Mouse (Mus musculus) gastrocnemius, adult 18-20 months (tissue): ENCODE measurements around the gene Rars2. TPM values are rescaled to one million over a fixed set of nuclear protein-coding genes. Genes with fewer than 3 reads are reported as not detected.
A peak's percentile ranks its signal among the peaks of the same experiment; 100 is the strongest.
"Not testable (repeated sequence)": the region's sequence is repeated elsewhere in the genome, so short reads cannot be mapped to it uniquely, and the experiment has no call there.

Experiments
- DNase-seq: peaks from one replicate; pipeline ENCODE4 v3.0.0; 2021; ENCODE audit warnings: low spot score
- long read RNA-seq, 2 experiments: library from polyadenylated mRNA; stranded (forward); transcript quantifications; one replicate each; pipeline ENCODE4 v2.0.0; 2021
- total RNA-seq, 2 experiments: library from RNA; stranded (reverse); gene quantifications; 2 replicates each; pipeline ENCODE4 v1.2.3; 2021

The Rars2 gene
- 10 to 100 TPM; 18.2 to 19.1 TPM for total RNA-seq
- long read RNA-seq, experiment 1, transcript Rars2-201 (20 exons, 1,868 nt) = major isoform, 23 of 38 reads
- long read RNA-seq, experiment 1, partial matches to known transcripts = 0 of 38 reads
- long read RNA-seq, experiment 1, other reads (novel, unspliced or antisense) = 14 of 38 reads
- long read RNA-seq, experiment 2, transcript Rars2-201 (20 exons, 1,868 nt) = major isoform, 13 of 19 reads
- long read RNA-seq, experiment 2, partial matches to known transcripts = 0 of 19 reads
- long read RNA-seq, experiment 2, other reads (novel, unspliced or antisense) = 6 of 19 reads

DNA sequence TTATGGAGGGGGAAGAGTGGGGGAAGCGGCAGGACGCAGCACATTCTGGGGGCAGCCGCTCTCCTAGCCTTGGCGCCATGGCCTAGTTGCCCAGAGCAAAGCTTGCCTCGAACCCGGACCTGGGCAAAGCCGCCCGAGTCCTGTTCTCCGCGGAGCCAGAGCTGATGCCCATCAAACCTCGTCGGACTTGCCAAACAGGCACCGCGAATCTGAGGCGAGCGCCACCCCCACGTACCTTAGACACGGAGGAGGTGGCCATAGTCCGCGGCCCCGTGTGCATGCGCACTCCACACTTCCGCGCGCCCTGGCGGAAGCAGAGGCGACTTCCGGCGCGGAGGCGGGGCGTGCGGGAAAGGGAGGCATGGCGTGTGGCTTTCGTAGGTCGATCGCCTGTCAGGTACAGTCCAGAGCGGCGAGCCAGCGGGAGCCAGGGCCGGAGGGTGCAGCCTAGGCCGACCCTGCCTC lies at the start of gene Rars2, which contains the start of gene Orc3:
Rars2 (plus strand) TSS at position 328 of the 465 bp plus-strand sequence.
Orc3 (minus strand) TSS at position 315 of the 465 bp plus-strand sequence.
- DNase-seq = peak; percentile 90

DNA sequence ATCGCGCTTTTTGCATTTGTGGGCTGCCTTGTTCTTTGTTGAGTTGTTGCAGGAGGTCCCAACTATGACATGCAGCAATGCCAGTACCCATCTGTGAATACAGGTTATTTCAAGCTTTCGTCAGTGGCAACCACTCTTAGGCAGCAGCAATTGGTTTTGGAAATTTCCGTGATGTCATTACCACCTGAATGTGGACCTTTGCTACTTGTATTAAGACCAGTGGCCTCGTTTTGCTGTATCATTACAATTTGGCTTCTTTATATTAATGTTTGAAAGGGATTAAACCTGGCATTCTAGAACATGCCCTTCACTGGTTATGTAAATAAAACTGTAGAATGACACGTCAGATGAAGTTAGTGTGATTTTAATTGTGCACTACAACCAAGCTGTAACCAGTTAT lies 48.5 kb upstream of the Rars2 start:
- no peak for DNase-seq

DNA sequence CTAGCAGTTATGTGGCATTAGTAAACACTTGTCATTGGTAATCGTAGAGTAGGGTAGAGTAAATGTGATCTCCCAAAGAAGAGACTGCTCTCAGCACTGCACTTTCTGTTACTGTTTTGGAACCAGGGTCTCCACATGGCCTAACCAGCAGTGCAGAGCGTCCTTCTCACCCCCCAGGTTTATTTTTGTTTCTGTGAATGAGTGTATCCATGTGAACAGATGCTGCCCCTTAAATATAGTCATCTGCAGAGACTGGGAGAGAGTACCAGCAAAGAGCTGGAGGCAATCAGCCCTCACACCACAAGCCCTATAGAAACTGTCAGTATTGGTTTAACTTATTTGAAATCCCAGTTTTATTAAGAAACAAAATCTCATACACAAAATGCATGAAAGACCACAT lies 41.9 kb upstream of the Rars2 start:
- DNase-seq = no peak

DNA sequence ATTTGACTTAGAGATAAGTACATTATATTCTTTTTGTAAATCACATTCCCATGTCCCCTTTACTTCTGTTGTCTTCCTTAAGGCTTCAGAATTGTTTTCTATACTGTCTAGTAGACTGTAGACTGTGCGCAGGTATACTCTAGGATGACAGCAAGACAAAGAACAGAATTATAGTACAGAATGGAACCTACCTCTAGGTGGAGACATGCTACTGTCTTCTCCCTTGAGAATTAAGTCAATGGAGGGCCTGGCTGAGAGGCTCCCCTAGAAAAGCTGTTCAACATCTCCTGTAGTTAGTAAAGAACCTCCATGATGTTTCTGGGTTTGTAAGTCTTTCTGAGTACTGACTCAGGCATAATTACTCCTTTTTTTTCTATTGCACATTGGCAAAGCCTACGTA lies 37.7 kb upstream of the Rars2 start:
- DNase-seq = no peak

DNA sequence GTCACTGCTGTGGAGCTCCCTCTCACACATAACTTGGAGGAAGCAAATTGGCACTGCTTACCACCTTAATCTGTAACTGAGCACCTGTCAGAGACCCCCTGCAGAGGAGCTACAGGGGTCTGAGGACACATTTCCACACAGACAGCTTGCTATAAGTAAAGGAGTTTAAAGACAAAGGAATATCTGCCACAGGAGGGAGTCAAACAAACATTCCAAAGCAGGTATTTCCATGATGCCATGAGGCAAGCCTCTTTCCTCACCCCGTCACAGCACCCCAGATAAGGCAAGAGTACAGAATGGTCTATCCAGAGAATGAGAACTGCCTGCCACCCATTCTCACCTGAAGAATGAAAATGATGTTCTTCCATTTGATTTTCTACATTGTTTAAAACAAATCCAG lies 35.5 kb upstream of the Rars2 start:
- no peak for DNase-seq

DNA sequence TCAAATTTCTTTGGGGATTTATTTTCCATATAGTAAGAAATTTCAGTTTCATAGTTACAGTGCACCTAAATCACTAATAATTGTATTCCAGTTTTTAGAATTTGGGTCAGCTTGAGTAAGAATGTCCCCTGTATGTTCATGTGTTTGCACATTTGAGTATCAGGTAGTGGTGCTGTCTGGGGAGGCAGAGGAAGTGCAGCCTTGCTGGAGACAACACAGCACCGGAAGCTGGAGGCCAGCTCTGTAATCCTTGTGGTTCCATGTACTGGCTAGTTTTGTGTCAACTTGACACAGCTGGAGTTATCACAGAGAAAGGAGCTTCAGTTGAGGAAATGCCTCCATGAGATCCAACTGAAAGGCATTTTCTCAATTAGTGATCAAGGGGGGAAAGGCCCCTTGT lies 33.3 kb upstream of the Rars2 start:
- not testable (repeated sequence) for DNase-seq

DNA sequence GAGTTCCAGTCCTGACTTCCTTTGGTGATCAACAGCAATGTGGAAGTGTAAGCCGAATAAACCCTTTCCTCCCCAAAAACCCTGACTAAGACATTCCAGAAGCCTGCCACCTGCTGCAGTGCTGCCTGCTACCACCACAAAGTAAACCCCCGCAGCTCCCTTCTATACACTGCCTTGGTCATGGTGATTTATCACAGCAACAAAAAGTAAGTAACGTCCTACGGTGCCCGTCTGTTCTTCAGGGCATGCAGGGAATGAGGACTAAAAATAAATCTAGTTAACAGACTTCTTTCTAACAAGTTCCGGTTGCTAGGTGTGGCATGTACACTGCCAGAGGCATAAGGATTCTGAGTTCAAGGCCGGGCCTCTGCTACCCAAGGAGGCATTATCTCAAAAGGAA lies 32.8 kb upstream of the Rars2 start:
- no peak for DNase-seq

DNA sequence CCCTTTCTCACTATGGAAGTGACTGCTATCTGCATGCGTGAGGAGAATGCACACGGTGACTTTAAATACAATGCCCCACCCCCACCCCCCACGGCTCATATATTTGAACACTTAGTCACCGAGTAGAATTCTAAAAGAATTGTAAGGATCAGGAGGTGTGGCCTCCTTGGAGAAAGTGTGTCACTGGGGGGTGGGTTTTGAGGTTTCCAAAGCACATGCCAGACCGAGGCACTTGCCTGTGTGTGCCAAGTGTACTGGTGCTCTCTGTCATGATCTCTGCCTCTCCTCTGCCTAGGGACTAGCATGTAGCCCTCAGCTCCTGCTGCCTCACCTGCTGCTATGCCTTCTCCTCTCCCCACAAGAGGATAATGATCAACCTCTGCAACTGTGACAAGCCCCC lies 32.3 kb upstream of the Rars2 start:
- DNase-seq = no peak

DNA sequence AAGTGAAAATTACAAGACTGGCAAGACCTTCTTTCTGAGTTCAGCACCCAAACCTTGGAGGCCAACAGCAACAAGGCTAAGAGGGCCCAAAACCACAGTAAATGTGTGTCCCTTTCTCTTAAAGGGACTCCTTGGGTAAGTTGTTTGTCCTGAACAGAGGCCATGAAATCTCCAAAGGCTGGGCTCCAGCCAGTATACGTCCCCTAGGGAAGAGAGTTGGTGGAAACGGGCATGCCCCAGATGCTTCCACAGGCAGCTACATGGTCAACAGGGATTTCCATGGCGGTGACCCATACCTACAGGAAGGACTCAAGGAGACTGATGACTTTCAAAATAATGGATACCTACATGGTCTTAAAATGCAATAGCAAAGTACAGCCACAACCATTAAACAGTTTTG lies 31.3 kb upstream of the Rars2 start:
- DNase-seq = no peak

DNA sequence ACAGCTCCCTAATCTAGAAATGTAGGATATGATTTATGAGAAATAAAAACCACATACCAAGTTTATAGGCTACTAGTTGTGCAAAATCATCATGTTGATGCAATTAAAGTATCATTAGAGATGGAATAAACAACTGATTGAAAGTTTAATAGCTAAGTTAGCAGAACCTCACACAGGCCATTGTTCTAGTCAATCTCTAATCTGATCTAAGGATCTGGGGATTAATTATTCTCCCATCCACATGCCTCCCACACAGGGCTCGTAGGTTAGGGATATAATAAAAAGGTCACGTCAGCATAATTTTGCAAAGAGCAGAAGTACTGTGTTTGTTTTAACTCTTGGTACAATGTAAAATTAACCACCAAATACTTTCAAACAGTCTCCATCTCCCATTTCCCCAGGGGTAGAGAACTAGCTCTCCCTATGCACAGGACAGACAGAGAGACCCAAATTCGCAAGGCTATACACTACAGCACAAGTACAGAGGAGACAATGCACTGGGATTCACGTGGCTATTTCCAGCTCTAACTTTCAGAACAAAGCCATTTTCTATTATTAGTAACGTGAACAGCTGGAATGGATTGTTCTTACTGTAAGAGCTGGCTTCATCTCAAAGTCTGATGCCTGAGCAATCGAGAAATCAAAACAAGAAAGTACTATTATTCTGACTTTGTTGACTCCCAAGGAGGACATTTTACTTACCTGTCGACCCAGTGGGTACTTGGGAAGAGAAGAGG lies 29.7 kb upstream of the Rars2 start:
- DNase-seq = no peak

DNA sequence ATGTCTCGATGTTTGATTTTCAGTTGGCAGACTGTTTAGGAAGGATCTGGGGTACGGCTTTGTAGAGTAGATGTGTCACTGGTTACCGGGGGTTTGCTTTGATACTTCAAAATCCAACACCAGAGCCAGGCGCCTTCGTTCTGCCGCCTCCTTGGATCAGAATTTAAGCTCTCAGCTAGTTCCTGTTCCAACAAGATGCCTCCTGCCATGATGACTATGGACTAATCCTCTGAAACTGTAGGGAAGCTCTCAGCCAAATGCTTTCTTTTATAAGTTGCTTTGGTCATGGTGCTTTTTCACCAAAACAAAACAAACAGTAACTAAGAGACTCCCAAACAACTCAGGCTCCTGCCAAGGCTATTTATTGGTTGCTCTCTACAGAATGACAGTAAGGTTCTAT lies 11.6 kb upstream of the Rars2 start:
- no peak for DNase-seq

DNA sequence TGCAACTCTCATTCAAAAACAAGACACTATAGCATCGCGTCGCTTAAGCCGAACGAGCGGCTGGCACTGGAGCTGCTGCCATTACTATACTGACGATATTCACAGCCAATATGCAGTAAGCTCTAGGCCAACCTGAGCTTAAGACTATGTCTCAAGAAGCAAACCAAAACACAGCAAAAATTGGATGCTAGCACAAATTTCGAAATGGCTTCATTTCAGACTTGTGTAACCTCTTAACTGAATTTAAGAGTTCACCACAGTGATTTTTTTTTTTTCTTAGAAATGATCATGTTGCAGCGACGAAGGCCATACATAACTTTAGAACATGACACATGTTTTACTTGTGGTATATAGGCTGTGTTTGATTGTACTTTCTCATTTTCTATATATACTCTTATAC lies 8.1 kb upstream of the Rars2 start:
- no peak for DNase-seq

DNA sequence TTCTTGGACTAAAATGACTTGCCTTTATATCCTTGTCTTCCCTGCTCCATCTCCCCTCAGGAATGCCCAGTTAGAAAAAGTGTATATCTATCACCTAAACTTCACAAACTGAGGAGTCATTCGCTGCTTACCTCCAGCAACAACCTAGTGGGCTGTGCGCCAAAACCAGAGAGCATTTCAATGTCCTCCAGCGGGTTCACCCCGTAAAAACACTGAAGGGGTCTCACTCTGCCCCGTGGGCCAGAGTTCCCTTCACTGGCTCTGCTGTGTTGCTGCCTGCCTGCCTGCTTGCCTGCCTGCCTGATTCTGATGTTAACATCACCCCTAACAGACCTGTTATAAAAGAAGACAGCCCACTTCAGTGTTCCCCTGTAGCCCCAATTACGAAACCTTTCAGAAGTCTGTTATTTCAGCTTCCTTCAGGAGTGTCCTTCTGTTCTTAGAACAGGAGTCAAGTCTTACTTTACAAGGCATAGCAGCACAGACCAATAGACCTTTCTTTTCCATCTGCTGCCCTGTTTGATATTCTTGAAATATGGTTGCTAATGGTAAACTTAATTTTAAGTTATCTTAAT lies 1.1 kb upstream of the Rars2 start:
- no peak for DNase-seq

DNA sequence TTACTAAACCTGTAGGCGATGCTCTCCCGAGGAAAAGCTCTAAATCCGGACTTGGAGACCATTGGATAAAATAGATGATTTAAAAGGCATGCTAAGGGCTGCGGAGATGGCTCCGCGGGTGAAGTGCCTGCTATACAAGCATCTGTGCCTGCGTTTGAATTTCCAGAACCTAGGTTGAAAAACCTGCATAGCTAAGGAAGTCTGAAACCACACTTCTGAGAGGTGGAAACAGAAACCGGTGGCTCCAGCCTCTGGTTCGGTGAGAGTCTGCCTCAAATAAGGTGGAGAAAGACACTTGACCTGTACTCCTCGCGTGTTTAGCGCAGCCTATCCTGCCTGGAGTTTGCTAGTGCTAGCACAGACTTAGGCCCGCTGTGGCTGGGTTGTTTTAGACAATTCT lies 546 bp downstream of the Rars2 start:
- no peak for DNase-seq

DNA sequence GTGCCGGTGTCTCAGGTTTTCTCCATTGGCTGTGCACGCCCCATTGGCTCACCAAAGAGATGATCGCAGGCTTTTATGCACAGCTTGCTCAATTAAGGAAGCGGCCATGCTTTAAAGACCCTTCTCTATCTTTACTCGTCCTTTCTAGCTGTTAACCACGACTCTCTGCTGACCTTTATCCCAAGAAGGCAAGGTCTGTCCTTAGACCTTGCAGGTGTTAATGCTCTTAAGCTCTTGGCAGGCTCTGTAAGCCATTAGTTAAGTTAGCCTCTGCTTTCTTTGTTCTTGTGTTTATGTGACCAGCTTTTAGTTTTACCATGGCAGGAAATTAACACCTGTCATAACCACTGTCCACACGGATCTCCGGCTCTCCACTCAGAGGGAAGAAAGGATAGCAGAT lies 1.4 kb downstream of the Rars2 start:
- no peak for DNase-seq

DNA sequence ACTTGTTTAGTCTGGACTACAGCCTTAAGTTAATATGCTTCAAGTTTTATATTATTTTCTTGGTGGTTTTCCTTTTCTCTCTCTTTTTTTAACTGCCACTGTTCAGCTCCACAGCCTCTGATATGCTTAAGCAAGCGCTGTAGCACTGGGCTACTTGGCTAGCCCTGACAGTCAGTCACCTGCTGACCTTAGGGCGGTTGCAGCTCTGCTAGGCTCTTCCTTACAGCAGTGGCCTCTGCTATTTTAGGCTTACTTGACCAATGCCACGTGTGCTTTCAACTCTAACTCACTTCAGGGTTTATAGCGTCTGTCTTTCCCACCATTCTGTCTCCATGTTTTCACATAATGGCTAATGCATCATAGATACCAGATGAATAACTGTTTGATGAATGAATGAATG lies 10.8 kb downstream of the Rars2 start:
- peak; percentile 47 for DNase-seq

DNA sequence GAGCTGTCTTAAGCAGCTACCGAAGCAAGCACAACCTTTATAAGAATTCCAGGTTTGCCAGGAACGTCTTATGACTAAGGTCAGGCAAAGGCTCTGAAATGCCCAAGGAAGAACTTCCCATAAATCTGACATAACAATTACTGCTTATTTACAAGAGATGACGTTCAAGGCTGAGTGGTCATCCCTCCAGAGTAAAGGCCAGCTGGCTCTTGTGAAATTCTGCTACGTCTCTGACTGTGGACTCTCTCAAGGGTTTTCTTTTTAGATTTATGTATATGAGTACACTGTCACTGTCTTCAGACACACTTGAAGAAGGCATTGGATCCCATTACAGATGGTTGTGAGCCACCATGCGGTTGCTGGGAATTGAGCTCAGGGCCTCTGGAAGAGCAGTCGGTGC lies 11.6 kb downstream of the Rars2 start:
- no peak for DNase-seq

DNA sequence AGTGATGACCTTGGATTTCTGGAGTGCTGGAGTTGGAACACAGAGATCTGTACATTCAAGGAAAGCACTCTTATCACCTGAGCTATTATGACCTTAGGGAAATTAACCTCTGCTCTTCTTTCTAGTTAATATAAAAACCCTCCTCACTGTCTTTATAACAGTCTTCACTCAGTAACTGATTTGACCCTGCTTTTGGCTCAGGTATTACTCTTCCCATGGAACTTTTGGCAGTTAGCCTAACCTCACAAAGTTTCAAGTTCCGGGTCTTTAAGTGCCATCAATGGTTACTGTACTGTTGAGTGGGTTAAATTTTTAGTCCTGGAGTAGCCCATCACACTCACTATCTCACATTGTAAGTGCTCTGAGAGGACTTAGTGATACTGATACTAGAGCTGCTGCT lies 15.2 kb downstream of the Rars2 start:
- no peak for DNase-seq

DNA sequence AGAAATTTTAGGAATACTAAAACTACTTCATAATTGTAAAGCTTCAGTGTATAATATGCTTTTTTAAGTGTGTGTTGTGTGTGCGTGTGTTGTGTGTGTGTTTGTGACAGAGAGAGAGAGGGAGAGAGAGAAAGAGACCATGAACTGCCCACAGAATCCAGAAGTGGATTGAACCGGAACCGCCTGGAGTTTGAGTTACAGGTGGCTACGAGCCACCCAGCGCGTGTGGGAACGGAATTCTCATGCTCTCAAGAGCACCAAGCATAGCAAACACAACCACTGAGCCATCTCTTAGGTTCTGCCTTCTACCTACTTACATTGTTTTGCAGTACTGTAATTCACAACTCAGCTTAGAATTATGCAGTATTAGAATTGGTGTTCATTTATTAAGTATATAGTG lies 19.4 kb downstream of the Rars2 start:
- no peak for DNase-seq

DNA sequence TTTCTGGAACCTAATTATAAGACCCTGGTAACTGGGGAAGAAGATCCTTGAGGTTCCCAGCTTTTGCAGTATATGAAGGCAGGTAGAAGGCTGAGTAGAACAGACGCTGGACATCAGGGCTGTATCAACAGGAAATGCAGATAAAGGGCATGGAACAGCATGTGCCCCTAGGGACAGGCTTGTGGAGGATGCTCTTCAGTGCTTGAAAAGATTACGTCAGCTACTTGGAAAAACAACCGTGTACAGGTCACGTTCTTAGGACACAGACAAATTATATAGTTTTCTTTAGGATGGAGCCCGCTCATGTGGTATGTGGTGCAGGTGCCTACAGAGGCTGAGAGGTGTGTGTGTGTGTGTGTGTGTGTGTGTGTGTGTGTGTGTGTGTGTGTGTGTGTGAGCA lies 21.3 kb downstream of the Rars2 start:
- DNase-seq = no peak

DNA sequence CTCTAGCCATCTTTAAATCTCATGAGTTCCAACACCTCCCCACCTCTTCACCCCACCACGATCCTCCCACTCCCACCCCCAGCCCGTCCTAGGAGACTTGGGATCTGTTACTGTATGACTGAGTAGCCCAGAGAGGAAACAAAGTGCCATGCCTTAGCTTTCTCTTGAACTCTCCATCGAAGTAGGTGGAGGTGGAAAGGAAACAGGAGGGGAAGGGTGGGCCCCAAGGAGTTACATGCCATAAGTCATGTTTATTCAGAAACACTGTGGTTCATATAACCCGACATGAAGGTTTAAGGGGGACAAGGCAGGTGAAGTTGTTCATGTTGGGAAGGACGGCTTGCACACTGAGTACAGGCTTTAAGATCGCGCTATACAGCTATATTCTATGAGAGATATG lies 22.6 kb downstream of the Rars2 start:
- no peak for DNase-seq

DNA sequence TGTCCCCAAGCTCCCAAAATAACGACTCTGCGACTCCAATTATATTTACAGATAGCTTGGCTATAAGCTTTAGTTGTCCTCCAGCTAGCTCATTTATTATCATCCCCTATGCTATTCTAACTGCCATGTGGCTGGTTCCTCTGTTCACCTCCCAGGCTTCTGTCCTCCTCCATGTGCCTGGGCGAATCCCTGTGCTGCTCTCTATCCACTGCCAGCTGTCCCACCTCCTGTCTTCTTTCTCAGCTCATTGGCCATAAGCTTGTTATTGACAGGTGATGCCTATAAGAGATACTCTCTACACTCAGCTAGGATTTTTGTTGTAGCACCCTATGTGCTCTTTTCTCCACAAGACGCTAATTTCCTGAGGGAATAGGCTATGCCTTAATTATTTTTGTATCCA lies 23.1 kb downstream of the Rars2 start:
- DNase-seq = no peak
